Mouse (Mus musculus) cerebellum, adult 11 months (tissue): Measurements from ENCODE around the gene Spin2-ps6.
"Not testable (repeated sequence)": the region's sequence is repeated elsewhere in the genome, so short reads cannot be mapped to it uniquely, and the experiment has no call there.

Experiments used
- DNase-seq: peaks from one replicate; pipeline ENCODE4 v3.0.0; 2022

The Spin2-ps6 gene

DNA sequence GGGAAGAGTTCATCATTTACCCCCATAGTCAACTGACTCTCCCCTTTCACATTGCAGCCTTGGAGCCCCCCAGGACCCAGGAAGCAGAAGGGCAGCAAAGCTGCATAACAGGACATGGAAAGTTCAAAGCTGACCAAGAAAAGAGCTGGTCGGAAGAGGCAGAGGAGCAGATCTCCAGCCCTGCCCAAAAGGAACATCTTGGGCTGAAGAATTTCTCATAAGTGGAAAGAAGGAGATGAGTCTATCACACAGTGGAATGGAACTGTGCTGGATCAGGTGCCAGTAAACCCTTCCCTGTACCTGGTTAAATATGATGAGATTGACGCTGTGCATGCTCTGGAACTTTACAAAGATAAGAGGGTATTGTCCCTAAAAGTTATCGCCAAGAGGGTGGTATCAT, at the start of gene Spin2-ps6:
Gene Spin2-ps6, plus strand, starts transcription at position 301 of the 400 bp plus-strand sequence.
- DNase-seq: not testable (repeated sequence)
